Mouse (Mus musculus): ENCODE results near the gene Gm17018.

DNA sequence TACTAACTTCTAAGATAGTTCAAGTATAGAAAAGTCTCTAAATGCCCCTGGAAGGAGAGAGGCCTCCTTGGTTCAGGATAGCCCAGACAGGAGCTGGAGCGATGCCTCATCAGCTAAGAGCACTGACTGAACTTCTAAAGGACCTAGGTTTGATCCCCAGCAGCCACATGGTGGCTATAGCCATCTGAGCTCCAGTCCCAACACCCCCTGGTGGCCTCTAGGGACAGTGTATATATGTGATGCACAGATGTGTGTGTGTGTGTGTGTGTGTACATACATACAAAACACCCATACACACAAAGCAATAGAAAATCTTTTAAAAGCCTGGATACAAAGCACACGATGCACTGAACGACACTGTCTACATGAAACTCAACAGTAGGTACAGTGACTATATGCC, 68.8 kb downstream of the Gm17018 start:
- no peak for TF ChIP-seq CTCF (IDR thresholded peaks at IDR 0.05; ENCODE audit: low read depth)
- no peak for TF ChIP-seq EP300 (IDR thresholded peaks at IDR 0.05; ENCODE audit: low read depth)
